Comparison of ENCODE assay signal across 1 mouse cellular context in the genomic region with DNA sequence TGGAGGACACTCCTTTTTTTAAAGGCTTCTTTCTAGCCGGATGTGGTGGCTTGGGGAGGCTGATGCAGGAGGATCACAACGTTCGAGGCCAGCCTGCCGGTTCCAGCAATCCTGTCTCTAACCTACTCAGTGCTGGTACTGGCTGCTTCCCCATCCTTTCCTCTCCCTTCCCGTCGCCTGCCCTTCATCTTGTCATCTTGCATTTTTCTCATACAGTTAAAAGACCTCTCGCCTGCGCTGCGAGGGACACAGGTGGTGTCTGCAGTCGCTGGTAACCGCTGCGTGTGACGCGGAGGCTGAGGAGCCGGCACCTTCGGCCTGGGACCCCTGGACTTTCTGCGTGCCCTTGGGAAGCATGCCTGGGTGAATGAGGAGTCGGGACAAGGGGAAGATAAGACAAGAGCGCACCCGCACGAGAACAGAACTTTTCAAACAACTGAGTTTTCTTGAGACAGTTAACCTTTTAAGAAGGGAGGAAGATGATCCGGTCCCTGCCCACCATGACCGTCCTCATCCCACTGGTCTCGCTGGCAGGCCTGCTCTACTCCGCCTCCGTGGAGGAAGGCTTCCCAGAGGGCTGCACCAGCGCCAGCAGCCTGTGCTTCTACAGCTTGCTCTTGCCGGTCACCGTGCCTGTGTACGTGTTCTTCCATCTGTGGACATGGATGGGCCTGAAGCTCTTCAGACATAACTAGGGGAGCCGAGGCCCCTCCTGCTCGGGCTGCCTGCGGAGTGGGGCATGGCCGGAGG.
TF ChIP-seq lines count a peak whose summit lies in the region.

No protein-coding gene starts in this region.

TF ChIP-seq in MEL, 35 proteins besides CTCF, POLR2A, EP300 and RAD21:
- TF ChIP-seq TCF12 (IDR thresholded peaks at IDR 0.05; ENCODE audit: low read depth, low read length) (no peak), ZMIZ1 (IDR thresholded peaks at IDR 0.05; ENCODE audit: low read depth, low read length) (no peak), ETS1 (IDR thresholded peaks at IDR 0.05; ENCODE audit: low read depth, low read length) (no peak), CHD1 (IDR thresholded peaks at IDR 0.05; ENCODE audit: low read depth, low read length) (no peak), TAL1 (IDR thresholded peaks at IDR 0.05; ENCODE audit: low read length) (no peak), GATA1 (IDR thresholded peaks at IDR 0.05; ENCODE audit: low read depth, low read length) (no peak), USF2 (IDR thresholded peaks at IDR 0.05; ENCODE audit: borderline replicate concordance in 1 of 2, insufficient read depth in 1 of 2, low read depth in 1 of 2, low read length in 2 of 2) (no peak), MEF2A (IDR thresholded peaks at IDR 0.05; ENCODE audit: extremely low read depth, insufficient replicate concordance, low read depth, low read length, poor library complexity, severe bottlenecking) (no peak), ZC3H11A (IDR thresholded peaks at IDR 0.05; ENCODE audit: low read depth, low read length) (no peak), POLR2AphosphoS2 (IDR thresholded peaks at IDR 0.05; ENCODE audit: low read length) (no peak), POLR2AphosphoS5 (IDR thresholded peaks at IDR 0.05; ENCODE audit: borderline replicate concordance, low read depth, low read length) (no peak), MAX (IDR thresholded peaks at IDR 0.05; ENCODE audit: low read length) (no peak), MAZ (IDR thresholded peaks at IDR 0.05; ENCODE audit: low read depth, low read length) (no peak), E2F4 (IDR thresholded peaks at IDR 0.05; ENCODE audit: borderline replicate concordance, low read depth, low read length) (no peak), MAFK (IDR thresholded peaks at IDR 0.05; ENCODE audit: borderline replicate concordance, low read depth, low read length) (no peak), ZKSCAN1 (IDR thresholded peaks at IDR 0.05; ENCODE audit: low read depth, low read length) (no peak), USF1 (IDR thresholded peaks at IDR 0.05; ENCODE audit: low read depth, low read length) (no peak)
